Mouse (Mus musculus) MEL (cell line): ENCODE data around the gene 1700069L16Rik.

ENCODE experiments used
- CTCF ChIP-seq, 3 experiments: IDR thresholded peaks in 2 of 3; conservative IDR thresholded peaks in 1 of 3; 2 replicates each; pipeline ENCODE4 v1.5.1; 2011 to 2012; ENCODE audit warnings: low read length in 3 of 3, low read depth in 2 of 3, mild to moderate bottlenecking in 2 of 3, improper control_type of control experiment in 1 of 3, inconsistent platforms in 1 of 3, mixed read lengths in 1 of 3, moderate library complexity in 1 of 3; ENCODE audit not compliant: control insufficient read depth in 1 of 3, insufficient read depth in 1 of 3, poor library complexity in 1 of 3, severe bottlenecking in 1 of 3
- JUND ChIP-seq: IDR thresholded peaks from 2 replicates; pipeline ENCODE4 v1.6.1; 2011; ENCODE audit warnings: low read depth, mild to moderate bottlenecking, improper control_type of control experiment, low read length
- KAT2A ChIP-seq: conservative IDR thresholded peaks from 2 replicates; pipeline ENCODE4 v1.6.1; 2012; ENCODE audit warnings: low read depth, low read length, improper control_type of control experiment, inconsistent platforms
- MXI1 ChIP-seq: IDR thresholded peaks from 2 replicates; pipeline ENCODE4 v1.6.1; 2011; ENCODE audit warnings: mild to moderate bottlenecking, low read depth, low read length, improper control_type of control experiment
- NELFE ChIP-seq: IDR thresholded peaks from 2 replicates; pipeline ENCODE4 v1.6.1; 2011; ENCODE audit warnings: low read depth, low read length, improper control_type of control experiment
- POLR2A ChIP-seq, 2 experiments: IDR thresholded peaks; 2 replicates each; pipeline ENCODE4 v1.6.1; 2011 to 2012; ENCODE audit warnings: low read length in 2 of 2, mild to moderate bottlenecking in 2 of 2, control low read depth in 1 of 2, improper control_type of control experiment in 1 of 2, low read depth in 1 of 2, moderate library complexity in 1 of 2; ENCODE audit not compliant: control insufficient read depth in 1 of 2, insufficient read depth in 1 of 2, poor library complexity in 1 of 2
- SIN3A ChIP-seq: IDR thresholded peaks from 2 replicates; pipeline ENCODE4 v1.6.1; 2012; ENCODE audit warnings: low read length, improper control_type of control experiment, inconsistent platforms
- TBP ChIP-seq: IDR thresholded peaks from 2 replicates; pipeline ENCODE4 v1.8.0; 2011; ENCODE audit warnings: low read depth, low read length, improper control_type of control experiment
- USF1 ChIP-seq: IDR thresholded peaks from 2 replicates; pipeline ENCODE4 v1.6.1; 2014; ENCODE audit warnings: low read depth, mild to moderate bottlenecking, inconsistent platforms, low read length, improper control_type of control experiment, moderate library complexity
- ZC3H11A ChIP-seq: IDR thresholded peaks from 2 replicates; pipeline ENCODE4 v1.6.1; 2012; ENCODE audit warnings: low read depth, mild to moderate bottlenecking, inconsistent platforms, low read length, improper control_type of control experiment
- ZNF384 ChIP-seq: IDR thresholded peaks from 2 replicates; pipeline ENCODE4 v1.6.1; 2012; ENCODE audit warnings: low read depth, mild to moderate bottlenecking, inconsistent platforms, low read length, improper control_type of control experiment

DNA sequence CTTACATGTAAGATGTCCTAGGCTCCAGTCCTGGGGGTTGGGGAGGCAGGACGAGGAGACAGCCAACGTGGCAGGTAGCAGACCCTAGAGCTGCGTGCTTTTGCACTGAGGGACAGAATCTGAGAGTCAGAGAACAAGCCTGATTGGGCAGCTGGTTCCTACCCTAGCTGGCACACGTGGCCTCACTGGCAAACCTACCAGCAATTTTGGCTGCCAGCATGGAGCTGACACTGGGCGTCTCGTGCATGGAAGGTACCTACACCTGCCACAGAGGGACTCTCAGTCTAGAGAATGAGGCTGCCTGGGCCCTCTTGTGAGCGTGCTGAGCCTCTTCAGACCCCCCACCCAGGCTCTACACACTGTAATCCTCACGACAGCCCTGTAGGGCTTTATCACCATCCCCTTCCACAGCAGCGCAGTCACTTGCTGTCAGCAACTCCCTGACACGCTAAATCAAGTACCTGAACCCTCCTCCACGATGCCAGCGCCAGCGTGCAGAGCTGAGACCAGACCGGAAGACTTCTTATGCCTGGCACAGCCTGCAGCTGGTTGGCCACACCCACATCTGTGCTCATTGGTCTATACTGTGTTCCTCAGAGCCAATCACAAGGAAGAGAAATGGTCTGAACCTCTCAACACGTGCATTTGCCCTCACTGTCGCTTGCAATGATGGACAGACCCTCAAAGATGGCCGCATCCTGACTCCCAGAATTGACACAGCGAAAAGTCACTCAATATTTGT lies 81.3 kb downstream of the 1700069L16Rik start:
- no peak for TF ChIP-seq USF1
- TF ChIP-seq MXI1: no peak
- TF ChIP-seq CTCF (IDR thresholded peaks at IDR 0.05 in 2 of 3, conservative IDR thresholded peaks at IDR 0.05 in 1 of 3; ENCODE audit: control insufficient read depth in 1 of 3, insufficient read depth in 1 of 3, low read depth in 2 of 3, low read length in 3 of 3, poor library complexity in 1 of 3, severe bottlenecking in 1 of 3): no peak
- TF ChIP-seq NELFE: no peak
- TF ChIP-seq ZC3H11A: no peak
- TF ChIP-seq POLR2A (IDR thresholded peaks at IDR 0.05; ENCODE audit: control insufficient read depth in 1 of 2, insufficient read depth in 1 of 2, low read depth in 1 of 2, low read length in 2 of 2, poor library complexity in 1 of 2): no peak
- TF ChIP-seq ZNF384: no peak
- TF ChIP-seq TBP: no peak
- no peak for TF ChIP-seq SIN3A
- TF ChIP-seq KAT2A: no peak
- TF ChIP-seq JUND: no peak
